Mouse (Mus musculus) midbrain, embryonic 16.5 days (tissue): ENCODE results near the gene Mia. TPM values are rescaled to one million over a fixed set of nuclear protein-coding genes. Genes with fewer than 3 reads are reported as not detected.
A peak's percentile ranks its signal among the peaks of the same experiment; 100 is the strongest.

ENCODE experiments used
- ATAC-seq: fragments of 200-750 bp; cut with Nextera tagmentation; 2 replicates; pipeline ENCODE4 v1.8.0; 2017; ENCODE audit warnings: moderate TSS enrichment
- H3K27ac ChIP-seq: fragments of 300-500 bp; sonication (generic); 2 replicates; pipeline ENCODE4 v1.5.1; 2014; ENCODE audit warnings: mild to moderate bottlenecking, low read length, mixed read lengths
- H3K27me3 ChIP-seq: fragments of 300-500 bp; sonication (generic); 2 replicates; pipeline ENCODE4 v1.6.1; 2014; ENCODE audit warnings: low read depth, low read length, mixed read lengths; ENCODE audit not compliant: control insufficient read depth, insufficient read depth
- H3K36me3 ChIP-seq: fragments of 300-500 bp; sonication (generic); 2 replicates; pipeline ENCODE4 v1.6.1; 2014; ENCODE audit warnings: mild to moderate bottlenecking, low read length, moderate library complexity, mixed read lengths; ENCODE audit not compliant: control insufficient read depth, insufficient read depth
- H3K4me1 ChIP-seq: fragments of 300-500 bp; sonication (generic); 2 replicates; pipeline ENCODE4 v1.6.1; 2014; ENCODE audit warnings: mild to moderate bottlenecking, low read length, mixed read lengths; ENCODE audit not compliant: control insufficient read depth, insufficient read depth
- H3K4me2 ChIP-seq: fragments of 300-500 bp; sonication (generic); 2 replicates; pipeline ENCODE4 v1.6.1; 2014; ENCODE audit warnings: mild to moderate bottlenecking, low read length, mixed read lengths
- H3K4me3 ChIP-seq: fragments of 300-500 bp; sonication (generic); 2 replicates; pipeline ENCODE4 v1.5.1; 2014; ENCODE audit warnings: low read depth, mild to moderate bottlenecking, low read length, moderate library complexity, mixed read lengths
- H3K9ac ChIP-seq: fragments of 300-500 bp; sonication (generic); 2 replicates; pipeline ENCODE4 v1.6.1; 2014; ENCODE audit warnings: low read depth, low read length, mixed read lengths
- H3K9me3 ChIP-seq: fragments of 300-500 bp; sonication (generic); replicated peaks from 2 replicates; pipeline ENCODE4 v1.6.1; 2014; ENCODE audit warnings: mild to moderate bottlenecking, low read length, mixed read lengths; ENCODE audit not compliant: control insufficient read depth, poor library complexity, severe bottlenecking
- WGBS: fragments of 180-500 bp; shearing (Covaris S2); extraction: QIAGEN DNeasy Blood & Tissue Kit; methylation state at CpG from one replicate; pipeline ENCODE4 v1.1.7; 2014; 5-methylcytosine and 5-hydroxymethylcytosine counted together
- polyA plus RNA-seq: library from polyadenylated mRNA; unstranded; fragments of >200 nt; fragmentation: Nextera tagmentation; extraction: Ambion mirVana; gene quantifications from 2 replicates; pipeline ENCODE4 v1.2.1, GENCODE M21; 2015

The Mia gene
- polyA plus RNA-seq, 1 experiment from 2014 or later, result 18.8 TPM

- Histone ChIP-seq H3K4me1 (peaks cover 27% of the 10 kb centered on the region), H3K4me3 (0 out of 2 replicates have a peak overlapping the region, but pooled peaks have one; percentile 0), H3K27ac (no peak overlapping the region), H3K36me3 (peaks cover 42% of the 10 kb centered on the region), H3K9ac (no peak overlapping the region), H3K4me2 (peak overlapping the region; percentile 17; the same call in 1 of the 2 replicates), H3K9me3 (no peaks in the 10 kb centered on the region), H3K27me3 (no peaks in the 10 kb centered on the region)
- no peak for ATAC-seq
- WGBS, result 92% methylated on average over 4 of the region's 4 CpGs
These were observed 12.8 kb upstream of the Mia start for GRCm38 (mm10) chr7:27193731-27194130.

GRCm38 (mm10) chr7:27192434-27192833, 11.5 kb upstream of the Mia start:
- WGBS, result 97% methylated on average over 5 of the region's 5 CpGs
- Histone ChIP-seq H3K27ac (no peak overlapping the region), H3K4me1 (peaks cover 27% of the 10 kb centered on the region), H3K36me3 (peaks cover 52% of the 10 kb centered on the region), H3K27me3 (no peaks in the 10 kb centered on the region), H3K4me2 (no peak overlapping the region), H3K9me3 (no peaks in the 10 kb centered on the region), H3K4me3 (no peak overlapping the region), H3K9ac (no peak overlapping the region)
- ATAC-seq, result no peak

- no peaks in the 10 kb centered on the region for H3K27me3 ChIP-seq
- H3K36me3 ChIP-seq, result peaks cover 76% of the 10 kb centered on the region
- no peaks in the 10 kb centered on the region for H3K9me3 ChIP-seq
- WGBS, result 92% methylated on average over 10 of the region's 10 CpGs
- H3K9ac ChIP-seq, result no peak overlapping the region
- H3K4me1 ChIP-seq, result peaks cover 14% of the 10 kb centered on the region
- H3K4me3 ChIP-seq, result no peak overlapping the region
- no peak overlapping the region for H3K4me2 ChIP-seq
- no peak overlapping the region for H3K27ac ChIP-seq
- ATAC-seq, result no peak
These were observed 8.4 kb upstream of the Mia start for GRCm38 (mm10) chr7:27189271-27189931.

- no peaks in the 10 kb centered on the region for H3K9me3 ChIP-seq
- no peaks in the 10 kb centered on the region for H3K4me1 ChIP-seq
- WGBS, result 89% methylated on average over 5 of the region's 5 CpGs
- no peak for ATAC-seq
- H3K9ac ChIP-seq, result no peak overlapping the region
- H3K36me3 ChIP-seq, result peaks cover 58% of the 10 kb centered on the region
- H3K4me3 ChIP-seq, result no peak overlapping the region
- H3K4me2 ChIP-seq, result no peak overlapping the region
- H3K27ac ChIP-seq, result no peak overlapping the region
- no peaks in the 10 kb centered on the region for H3K27me3 ChIP-seq
These were observed 5.0 kb upstream of the Mia start for GRCm38 (mm10) chr7:27185986-27186385.

- H3K4me2 ChIP-seq, result no peak overlapping the region
- H3K27ac ChIP-seq, result no peak overlapping the region
- peaks cover 48% of the 10 kb centered on the region for H3K36me3 ChIP-seq
- no peaks in the 10 kb centered on the region for H3K9me3 ChIP-seq
- no peaks in the 10 kb centered on the region for H3K27me3 ChIP-seq
- no peak overlapping the region for H3K9ac ChIP-seq
- no peaks in the 10 kb centered on the region for H3K4me1 ChIP-seq
- H3K4me3 ChIP-seq, result no peak overlapping the region
- 63% methylated on average over 3 of the region's 3 CpGs for WGBS
- ATAC-seq, result no peak
These were observed 4.0 kb upstream of the Mia start for GRCm38 (mm10) chr7:27184964-27185363.

- H3K4me2 ChIP-seq, result no peak overlapping the region
- no peak overlapping the region for H3K27ac ChIP-seq
- 84% methylated on average over 1 of the region's 1 CpGs for WGBS
- no peak overlapping the region for H3K9ac ChIP-seq
- H3K27me3 ChIP-seq, result no peaks in the 10 kb centered on the region
- H3K4me3 ChIP-seq, result no peak overlapping the region
- ATAC-seq, result no peak
- peaks cover 9% of the 10 kb centered on the region for H3K4me1 ChIP-seq
- peaks cover 27% of the 10 kb centered on the region for H3K36me3 ChIP-seq
- H3K9me3 ChIP-seq, result no peaks in the 10 kb centered on the region
These were observed 1.5 kb upstream of the Mia start for GRCm38 (mm10) chr7:27182498-27182897.

- WGBS, result 41% methylated on average over 5 of the region's 5 CpGs
- H3K9ac ChIP-seq, result no peak overlapping the region
- no peak for ATAC-seq
- H3K27me3 ChIP-seq, result no peaks in the 10 kb centered on the region
- H3K36me3 ChIP-seq, result peaks cover 6% of the 10 kb centered on the region; the same call in 1 of the 2 replicates
- H3K9me3 ChIP-seq, result no peaks in the 10 kb centered on the region
- 0 out of 2 replicates have a peak overlapping the region, but pooled peaks have one; percentile 0 for H3K27ac ChIP-seq
- H3K4me1 ChIP-seq, result peaks cover 9% of the 10 kb centered on the region
- H3K4me3 ChIP-seq, result no peak overlapping the region
- H3K4me2 ChIP-seq, result no peak overlapping the region
These were observed 921 bp downstream of the Mia start for GRCm38 (mm10) chr7:27180036-27180435.

- peak overlapping the region; percentile 59 for H3K9ac ChIP-seq
- WGBS, result 47% methylated on average over 16 of the region's 16 CpGs
- ATAC-seq, result no peak
These were observed 1.6 kb downstream of the Mia start for GRCm38 (mm10) chr7:27179217-27179918.

More at GRCm38 (mm10) chr7:27179217-27179918, 1.6 kb downstream of the Mia start:
- Histone ChIP-seq H3K27me3 (no peaks in the 10 kb centered on the region), H3K27ac (peak overlapping the region; percentile 80), H3K36me3 (0 out of 2 replicates have a peak, but pooled peaks cover 2% of the 10 kb centered on the region), H3K9me3 (no peaks in the 10 kb centered on the region), H3K4me3 (peak overlapping the region; percentile 53), H3K4me1 (peaks cover 9% of the 10 kb centered on the region), H3K4me2 (peak overlapping the region; percentile 54)
